Mouse (Mus musculus) ZHBTc4 (cell line): ENCODE data around the gene Iqcf1.
A peak's percentile ranks its signal among the peaks of the same experiment; 100 is the strongest.

Experiments
- DNase-seq: peaks from one replicate; pipeline ENCODE4 v3.0.0-alpha.2; 2011; ENCODE audit warnings: low read depth, low spot score

Gene Iqcf1

GRCm38 (mm10) chr9:106464751-106465541, 34.8 kb upstream of the Iqcf1 start:
- DNase-seq, result peak; percentile 77

GRCm38 (mm10) chr9:106465571-106466200, 34.1 kb upstream of the Iqcf1 start, which contains the start of gene Gpr62:
Gpr62 (minus strand) TSS chr9:106465938.
- DNase-seq, result no peak

GRCm38 (mm10) chr9:106466721-106467120, 33.0 kb upstream of the Iqcf1 start:
- no peak for DNase-seq

GRCm38 (mm10) chr9:106467746-106468145, 32.0 kb upstream of the Iqcf1 start:
- DNase-seq, result no peak

- DNase-seq, result no peak
These were observed 30.4 kb upstream of the Iqcf1 start for GRCm38 (mm10) chr9:106469317-106469716.

- no peak for DNase-seq
These were observed 30.0 kb upstream of the Iqcf1 start for GRCm38 (mm10) chr9:106469776-106470175.

- DNase-seq, result no peak
These were observed 28.6 kb upstream of the Iqcf1 start for GRCm38 (mm10) chr9:106470991-106471750.

GRCm38 (mm10) chr9:106471892-106472291, 27.9 kb upstream of the Iqcf1 start:
- DNase-seq, result peak; percentile 93

GRCm38 (mm10) chr9:106472321-106472720, 27.4 kb upstream of the Iqcf1 start:
- no peak for DNase-seq

- no peak for DNase-seq
These were observed 26.6 kb upstream of the Iqcf1 start for GRCm38 (mm10) chr9:106473081-106473752.

- no peak for DNase-seq
These were observed 26.0 kb upstream of the Iqcf1 start for GRCm38 (mm10) chr9:106473753-106474105.

- DNase-seq, result peak; percentile 93
These were observed 25.3 kb upstream of the Iqcf1 start for GRCm38 (mm10) chr9:106474456-106474855.

- DNase-seq, result peak; percentile 87
These were observed 24.7 kb upstream of the Iqcf1 start for GRCm38 (mm10) chr9:106475046-106475445.

GRCm38 (mm10) chr9:106475663-106476001, 24.1 kb upstream of the Iqcf1 start, which contains the start of gene Rrp9:
Rrp9 (plus strand) TSS chr9:106475963.
- no peak for DNase-seq

GRCm38 (mm10) chr9:106476002-106476923, 23.5 kb upstream of the Iqcf1 start:
- peak; percentile 69 for DNase-seq

- DNase-seq, result peak; percentile 100
These were observed 22.8 kb upstream of the Iqcf1 start, which contains the start of gene Parp3 for GRCm38 (mm10) chr9:106476924-106477484. Parp3 (minus strand) TSS chr9:106476949.

- DNase-seq, result no peak
These were observed 22.1 kb upstream of the Iqcf1 start for GRCm38 (mm10) chr9:106477649-106478048.

GRCm38 (mm10) chr9:106478101-106478500, 21.7 kb upstream of the Iqcf1 start:
- DNase-seq, result no peak

GRCm38 (mm10) chr9:106480541-106480940, 19.2 kb upstream of the Iqcf1 start:
- DNase-seq, result no peak

GRCm38 (mm10) chr9:106481075-106481474, 18.7 kb upstream of the Iqcf1 start:
- DNase-seq, result no peak
